Mouse (Mus musculus) limb, embryonic 12.5 days (tissue): Measurements from ENCODE around the gene Ppef2. TPM values are rescaled to one million over a fixed set of nuclear protein-coding genes. Genes with fewer than 3 reads are reported as not detected.

Experiments
- ATAC-seq: fragments of 200-750 bp; cut with Nextera tagmentation; 2 replicates; pipeline ENCODE4 v1.8.0; 2017; ENCODE audit warnings: low read depth, moderate TSS enrichment; ENCODE audit not compliant: insufficient number of reproducible peaks, insufficient read depth, low FRiP score, low TSS enrichment
- H3K27ac ChIP-seq: fragments of 300-500 bp; sonication (generic); 2 replicates; pipeline ENCODE4 v1.5.1; 2016; ENCODE audit warnings: mild to moderate bottlenecking, moderate library complexity
- H3K27me3 ChIP-seq: fragments of 300-500 bp; sonication (generic); 2 replicates; pipeline ENCODE4 v1.6.1; 2016; ENCODE audit warnings: mild to moderate bottlenecking, moderate library complexity
- H3K36me3 ChIP-seq: fragments of 300-500 bp; sonication (generic); 2 replicates; pipeline ENCODE4 v1.6.1; 2016; ENCODE audit warnings: mild to moderate bottlenecking, moderate library complexity
- H3K4me1 ChIP-seq: fragments of 300-500 bp; sonication (generic); replicated peaks from 2 replicates; pipeline ENCODE4 v1.6.1; 2016
- H3K4me2 ChIP-seq: fragments of 300-500 bp; sonication (generic); 2 replicates; pipeline ENCODE4 v1.6.1; 2016; ENCODE audit warnings: mild to moderate bottlenecking, moderate library complexity
- H3K4me3 ChIP-seq: fragments of 300-500 bp; sonication (generic); replicated peaks from 2 replicates; pipeline ENCODE4 v1.5.1; 2016; ENCODE audit warnings: mild to moderate bottlenecking
- H3K9ac ChIP-seq: fragments of 300-500 bp; sonication (generic); replicated peaks from 2 replicates; pipeline ENCODE4 v1.6.1; 2016; ENCODE audit warnings: mild to moderate bottlenecking, moderate library complexity
- H3K9me3 ChIP-seq: fragments of 300-500 bp; sonication (generic); 2 replicates; pipeline ENCODE4 v1.6.1; 2016; ENCODE audit warnings: mild to moderate bottlenecking, moderate library complexity
- WGBS: fragments of 180-500 bp; shearing (Covaris S2); methylation state at CpG from one replicate; pipeline ENCODE4 v1.1.7; 2016; 5-methylcytosine and 5-hydroxymethylcytosine counted together
- polyA plus RNA-seq: library from polyadenylated mRNA; unstranded; fragments of >200 nt; fragmentation: Nextera tagmentation; extraction: Ambion mirVana; gene quantifications from 2 replicates; pipeline ENCODE4 v1.2.1, GENCODE M21; 2016

Gene Ppef2
- polyA plus RNA-seq, 1 experiment from 2014 or later: not detected

DNA sequence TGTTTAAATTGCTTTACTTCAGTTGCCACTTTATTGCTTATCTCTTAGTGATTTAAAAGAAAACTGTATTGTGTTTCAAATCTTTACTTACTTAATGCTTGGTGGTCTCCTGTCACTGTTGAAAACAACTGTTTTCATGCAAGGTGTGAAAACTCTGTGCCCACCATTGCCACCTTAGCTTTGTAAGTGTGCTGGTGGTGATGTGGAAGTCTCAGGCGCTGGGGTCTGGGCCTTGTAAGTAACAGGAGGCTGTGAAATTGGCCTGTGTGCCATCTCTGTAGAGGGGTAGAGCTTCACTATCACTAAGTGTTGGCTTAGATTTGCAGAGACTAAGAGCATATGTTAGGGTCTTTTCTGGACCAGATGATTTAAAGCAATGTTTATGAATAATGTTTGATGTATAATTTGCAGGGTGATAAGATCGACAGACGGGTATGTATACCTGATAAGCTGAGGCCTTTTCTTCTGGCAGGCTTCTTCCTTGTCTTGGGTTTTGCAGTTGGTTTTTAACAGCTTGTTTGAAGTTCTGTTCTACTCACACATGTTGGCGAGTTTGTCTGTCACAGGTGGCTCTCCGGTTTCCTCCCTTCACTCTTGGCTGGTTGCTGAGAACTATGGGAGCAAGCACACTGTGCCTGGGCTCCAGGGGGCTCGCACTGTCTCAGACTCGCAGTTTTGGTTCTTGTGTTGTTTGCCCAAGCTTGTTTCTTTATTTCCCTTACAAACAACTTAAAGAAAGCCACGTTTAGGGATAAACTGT lies 72.8 kb downstream of the Ppef2 start:
- H3K36me3 ChIP-seq: peaks cover 80% of the 10 kb centered on the region
- H3K27me3 ChIP-seq: no peaks in the 10 kb centered on the region
- no peak overlapping the region for H3K27ac ChIP-seq
- ATAC-seq: no peak
- WGBS: 89% methylated on average over 8 of the region's 8 CpGs
- H3K4me3 ChIP-seq: no peak overlapping the region
- H3K9ac ChIP-seq: no peak overlapping the region
- no peak overlapping the region for H3K4me2 ChIP-seq
- peaks cover 1% of the 10 kb centered on the region; the same call in 1 of the 2 replicates for H3K9me3 ChIP-seq
- no peaks in the 10 kb centered on the region for H3K4me1 ChIP-seq

Other genes with a start within 250 kb of the Ppef2 start
- gene Cdkl2, start 212.4 kb downstream of the Ppef2 start, polyA plus RNA-seq: 0.29 and 0.36 TPM in 2 replicates
- gene G3bp2, start 172.6 kb downstream of the Ppef2 start, polyA plus RNA-seq: 209 and 226 TPM in 2 replicates
- 47.9 and 50.1 TPM in 2 replicates for gene Uso1, start 118.3 kb downstream of the Ppef2 start, polyA plus RNA-seq
- gene U90926, start 40.9 kb downstream of the Ppef2 start, polyA plus RNA-seq: not detected in 2 replicates
- gene Naaa, start 21.9 kb upstream of the Ppef2 start, polyA plus RNA-seq: 4.8 and 6.0 TPM in 2 replicates
- 45.6 and 46.5 TPM in 2 replicates for gene Sdad1, start 54.2 kb upstream of the Ppef2 start, polyA plus RNA-seq
- gene Cxcl9, start 71.8 kb upstream of the Ppef2 start, polyA plus RNA-seq: not detected in 2 replicates
- 4.3 and 4.5 TPM in 2 replicates for gene Art3, start 75.5 kb upstream of the Ppef2 start, polyA plus RNA-seq
- 0.29 and 0.32 TPM in 2 replicates for gene Cxcl10, start 92.6 kb upstream of the Ppef2 start, polyA plus RNA-seq
- 66.8 and 68.1 TPM in 2 replicates for gene Nup54, start 178.9 kb upstream of the Ppef2 start, polyA plus RNA-seq